Mouse (Mus musculus) myocyte (in vitro differentiated cells): ENCODE measurements at regions not wholly inside any gene's neighbourhood (a gene's known extent, or its start where the extent isn't known, plus 50 kb on each side); places are given as distances from the start of the nearest gene placed in this dataset.

ENCODE experiments used
- H3K27me3 ChIP-seq: one replicate; pipeline ENCODE4 v1.6.1; 2011; ENCODE audit not compliant: control insufficient read depth, insufficient read depth, insufficient read length
- H3K36me3 ChIP-seq: one replicate; pipeline ENCODE4 v1.6.1; 2011; ENCODE audit not compliant: control insufficient read depth, insufficient read depth
- H3K4me2 ChIP-seq: one replicate; pipeline ENCODE4 v1.6.1; 2011; ENCODE audit warnings: low read depth, control low read depth
- H3K4me3 ChIP-seq: one replicate; pipeline ENCODE4 v1.5.1; 2011; ENCODE audit warnings: mild to moderate bottlenecking, control low read depth, moderate library complexity
- H3K79me2 ChIP-seq: one replicate; pipeline ENCODE4 v1.6.1; 2011; ENCODE audit not compliant: control insufficient read depth, insufficient read depth
- H3ac ChIP-seq: one replicate; pipeline ENCODE4 v1.6.1; 2011; ENCODE audit not compliant: control insufficient read depth, insufficient read length
- CEBPB ChIP-seq: IDR thresholded peaks from 2 replicates; pipeline ENCODE4 v1.6.1; 2011; ENCODE audit warnings: mild to moderate bottlenecking, moderate library complexity; ENCODE audit not compliant: poor library complexity, insufficient read depth, severe bottlenecking
- E2F4 ChIP-seq: IDR thresholded peaks from one replicate; pipeline ENCODE4 v1.6.1; 2011; ENCODE audit warnings: mild to moderate bottlenecking, control low read depth, moderate library complexity; ENCODE audit not compliant: insufficient read depth
- MAX ChIP-seq: IDR thresholded peaks from one replicate; pipeline ENCODE4 v1.6.1; 2011; ENCODE audit warnings: low read depth, mild to moderate bottlenecking, control low read depth
- MYOD1 ChIP-seq, 3 experiments: IDR thresholded peaks; one replicate each; pipeline ENCODE4 v1.6.1; 2011; ENCODE audit warnings: control low read depth in 2 of 3, low read depth in 2 of 3, mild to moderate bottlenecking in 2 of 3, moderate library complexity in 1 of 3; ENCODE audit not compliant: insufficient read length in 2 of 3, control insufficient read depth in 1 of 3
- MYOG ChIP-seq, 3 experiments: IDR thresholded peaks; one replicate each; pipeline ENCODE4 v1.6.1; 2011; ENCODE audit warnings: control low read depth in 2 of 3, low read depth in 2 of 3, mild to moderate bottlenecking in 2 of 3; ENCODE audit not compliant: insufficient read length in 2 of 3, control insufficient read depth in 1 of 3, insufficient read depth in 1 of 3
- POLR2A ChIP-seq: IDR thresholded peaks from one replicate; pipeline ENCODE4 v1.6.1; 2011; ENCODE audit warnings: low read depth, mild to moderate bottlenecking, control low read depth, moderate library complexity; ENCODE audit not compliant: insufficient read length
- POLR2AphosphoS2 ChIP-seq: IDR thresholded peaks from one replicate; pipeline ENCODE4 v1.6.1; 2011; ENCODE audit warnings: low read depth, control low read depth; ENCODE audit not compliant: insufficient read length
- REST ChIP-seq: IDR thresholded peaks from one replicate; pipeline ENCODE4 v1.6.1; 2011; ENCODE audit warnings: mild to moderate bottlenecking, control low read depth, moderate library complexity; ENCODE audit not compliant: insufficient read depth, insufficient read length
- SRF ChIP-seq: IDR thresholded peaks from one replicate; pipeline ENCODE4 v1.6.1; 2011; ENCODE audit warnings: low read depth; ENCODE audit not compliant: control insufficient read depth, insufficient read length
- TCF12 ChIP-seq: IDR thresholded peaks from one replicate; pipeline ENCODE4 v1.6.1; 2011; ENCODE audit warnings: mild to moderate bottlenecking, control low read depth; ENCODE audit not compliant: poor library complexity, insufficient read depth, severe bottlenecking
- TCF3 ChIP-seq: IDR thresholded peaks from one replicate; pipeline ENCODE4 v1.6.1; 2011; ENCODE audit warnings: low read depth, control low read depth; ENCODE audit not compliant: insufficient read length
- USF1 ChIP-seq: IDR thresholded peaks from one replicate; pipeline ENCODE4 v1.6.1; 2011; ENCODE audit warnings: low read depth, mild to moderate bottlenecking, control low read depth, moderate library complexity

- no peak for TF ChIP-seq CEBPB
- no peak for TF ChIP-seq MYOD1 (IDR thresholded peaks at IDR 0.05; ENCODE audit: control insufficient read depth in 1 of 3, insufficient read length in 2 of 3, low read depth in 2 of 3)
- TF ChIP-seq TCF3: no peak
- TF ChIP-seq POLR2A: no peak
- no peak for TF ChIP-seq SRF
- TF ChIP-seq E2F4: no peak
- TF ChIP-seq POLR2AphosphoS2: no peak
- no peak for TF ChIP-seq MYOG (IDR thresholded peaks at IDR 0.05; ENCODE audit: control insufficient read depth in 1 of 3, insufficient read depth in 1 of 3, insufficient read length in 2 of 3, low read depth in 2 of 3)
- TF ChIP-seq USF1: no peak
- no peak for TF ChIP-seq TCF12
- no peak for TF ChIP-seq MAX
- no peak for TF ChIP-seq REST
- Histone ChIP-seq H3K79me2 (no peaks in the 10 kb centered on the region), H3K4me3 (no peak overlapping the region), H3ac (no peak overlapping the region), H3K27me3 (no peaks in the 10 kb centered on the region), H3K4me2 (no peak overlapping the region), H3K36me3 (no peaks in the 10 kb centered on the region)
Measured at GRCm38 (mm10) chr3:41492727-41493392, 62.7 kb upstream of the Jade1 start.

DNA sequence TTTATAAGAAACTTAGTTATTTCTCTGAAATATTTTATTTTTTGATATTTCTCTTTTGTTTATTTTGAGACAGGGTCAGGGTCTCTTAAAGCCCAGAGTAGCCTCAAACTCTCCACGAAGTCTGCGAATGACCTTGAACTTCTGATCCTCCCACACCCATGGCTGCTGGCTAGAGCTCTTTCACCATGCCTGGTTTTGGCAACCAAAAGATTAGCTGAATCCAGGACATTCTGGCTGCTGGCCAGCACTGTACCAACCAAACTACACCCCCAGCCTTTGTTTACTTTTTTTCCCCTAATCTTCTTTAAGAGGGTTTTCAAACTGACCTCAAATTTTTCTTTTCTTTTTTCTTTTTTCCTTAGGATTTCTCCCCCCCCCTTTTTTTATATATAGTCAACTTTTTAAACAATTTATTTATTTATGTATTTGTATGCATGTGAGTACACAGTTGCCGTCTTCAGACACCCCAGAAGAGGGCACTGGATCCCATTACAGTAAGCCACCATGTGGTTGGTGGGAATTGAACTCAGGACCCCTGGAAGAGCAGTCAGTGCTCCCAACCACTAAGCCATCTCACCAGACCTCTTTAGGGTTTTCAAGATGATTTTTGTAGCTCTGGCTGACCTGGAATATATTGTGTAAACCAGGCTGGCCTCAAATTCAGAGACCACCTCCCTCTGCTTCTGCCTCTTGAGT lies 63.4 kb upstream of the Jade1 start:
- TF ChIP-seq MYOD1 (IDR thresholded peaks at IDR 0.05; ENCODE audit: control insufficient read depth in 1 of 3, insufficient read length in 2 of 3, low read depth in 2 of 3): no peak
- TF ChIP-seq SRF: no peak
- TF ChIP-seq USF1: no peak
- no peak for TF ChIP-seq MYOG (IDR thresholded peaks at IDR 0.05; ENCODE audit: control insufficient read depth in 1 of 3, insufficient read depth in 1 of 3, insufficient read length in 2 of 3, low read depth in 2 of 3)
- no peak for TF ChIP-seq POLR2AphosphoS2
- no peak for TF ChIP-seq REST
- TF ChIP-seq MAX: no peak
- TF ChIP-seq E2F4: no peak
- no peak for TF ChIP-seq TCF12
- TF ChIP-seq TCF3: no peak
- no peak for TF ChIP-seq POLR2A
- no peak overlapping the region for H3K4me3 ChIP-seq
- no peaks in the 10 kb centered on the region for H3K27me3 ChIP-seq
- no peaks in the 10 kb centered on the region for H3K79me2 ChIP-seq
- no peak overlapping the region for H3ac ChIP-seq
- no peak overlapping the region for H3K4me2 ChIP-seq
- no peaks in the 10 kb centered on the region for H3K36me3 ChIP-seq

DNA sequence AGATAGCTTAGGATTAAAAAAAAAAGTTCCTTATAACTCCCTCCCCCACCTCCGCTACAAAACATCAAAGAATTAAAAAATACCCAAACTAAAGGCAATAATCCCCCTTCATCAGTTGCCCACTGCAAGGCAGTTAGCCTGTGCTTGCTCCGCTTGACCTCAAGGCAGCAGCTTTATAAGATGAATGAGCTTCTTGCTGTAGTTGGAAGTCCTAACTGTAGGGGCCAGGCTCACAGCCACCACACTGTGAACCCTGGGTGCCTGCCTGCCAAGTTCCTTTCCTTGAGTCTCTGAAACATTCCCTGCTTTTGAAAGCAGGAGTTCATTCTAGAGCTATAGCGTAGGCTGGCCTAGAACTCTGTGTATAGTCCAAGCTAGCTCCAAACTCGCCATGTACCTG lies 64.3 kb upstream of the Jade1 start:
- no peak overlapping the region for H3K4me2 ChIP-seq
- no peaks in the 10 kb centered on the region for H3K27me3 ChIP-seq
- H3K36me3 ChIP-seq: no peaks in the 10 kb centered on the region
- H3K79me2 ChIP-seq: no peaks in the 10 kb centered on the region
- no peak overlapping the region for H3ac ChIP-seq
- TF ChIP-seq REST (no peak), POLR2AphosphoS2 (no peak), MAX (no peak)
- no peak overlapping the region for H3K4me3 ChIP-seq

GRCm38 (mm10) chr3:41489998-41490397 lies 65.5 kb upstream of the Jade1 start:
- H3K27me3 ChIP-seq: no peaks in the 10 kb centered on the region
- TF ChIP-seq MYOD1 (IDR thresholded peaks at IDR 0.05; ENCODE audit: control insufficient read depth in 1 of 3, insufficient read length in 2 of 3, low read depth in 2 of 3) (no peak), TCF3 (no peak), MAX (no peak), REST (no peak), E2F4 (no peak), MYOG (IDR thresholded peaks at IDR 0.05; ENCODE audit: control insufficient read depth in 1 of 3, insufficient read depth in 1 of 3, insufficient read length in 2 of 3, low read depth in 2 of 3) (no peak), POLR2AphosphoS2 (no peak), TCF12 (no peak), SRF (no peak), USF1 (no peak), CEBPB (no peak), POLR2A (no peak)
- H3K36me3 ChIP-seq: no peaks in the 10 kb centered on the region
- H3ac ChIP-seq: no peak overlapping the region
- no peak overlapping the region for H3K4me3 ChIP-seq
- no peak overlapping the region for H3K4me2 ChIP-seq
- H3K79me2 ChIP-seq: no peaks in the 10 kb centered on the region

- H3K4me2 ChIP-seq: no peak overlapping the region
- no peaks in the 10 kb centered on the region for H3K27me3 ChIP-seq
- H3K79me2 ChIP-seq: no peaks in the 10 kb centered on the region
- no peaks in the 10 kb centered on the region for H3K36me3 ChIP-seq
- H3ac ChIP-seq: no peak overlapping the region
- H3K4me3 ChIP-seq: no peak overlapping the region
- TF ChIP-seq MYOG (IDR thresholded peaks at IDR 0.05; ENCODE audit: control insufficient read depth in 1 of 3, insufficient read depth in 1 of 3, insufficient read length in 2 of 3, low read depth in 2 of 3) (no peak), MAX (no peak), REST (no peak), SRF (no peak), POLR2A (no peak), TCF3 (no peak), CEBPB (no peak), TCF12 (no peak), MYOD1 (IDR thresholded peaks at IDR 0.05; ENCODE audit: control insufficient read depth in 1 of 3, insufficient read length in 2 of 3, low read depth in 2 of 3) (no peak), E2F4 (no peak), USF1 (no peak), POLR2AphosphoS2 (no peak)
Measured at GRCm38 (mm10) chr3:41489571-41489970, 66.0 kb upstream of the Jade1 start.
